Mouse (Mus musculus): ENCODE measurements around the gene Vps41.

GRCm38 (mm10) chr13:18856026-18856802, 139.1 kb downstream of the Vps41 start:
- TF ChIP-seq TCF12 (IDR thresholded peaks at IDR 0.05; ENCODE audit: insufficient read depth, poor library complexity, severe bottlenecking) (no peak), POLR2A (IDR thresholded peaks at IDR 0.05; ENCODE audit: insufficient read length, low read depth) (no peak), E2F4 (IDR thresholded peaks at IDR 0.05; ENCODE audit: insufficient read depth) (no peak), CEBPB (IDR thresholded peaks at IDR 0.05; ENCODE audit: insufficient read depth, poor library complexity, severe bottlenecking) (no peak), USF1 (IDR thresholded peaks at IDR 0.05; ENCODE audit: low read depth) (no peak)

All from myocyte (in vitro differentiated cells).